Comparison of ENCODE assay signal across 7 mouse cellular contexts in genomic region chr9:106210853-106211609, GRCm38 (mm10). TPM values are rescaled to one million over a fixed set of nuclear protein-coding genes. Genes with fewer than 3 reads are reported as not detected.
A peak's percentile ranks its signal among the peaks of the same experiment; 100 is the strongest.
DNase-seq lines count a peak whose midpoint lies in the region; ATAC-seq and TF ChIP-seq lines count a peak whose summit lies in the region.

No protein-coding gene starts in this region.

- H3K9ac ChIP-seq in forebrain, embryonic 16.5 days (replicated peaks; ENCODE audit: low read depth, low read length): peak overlapping the region; percentile 22

- no peaks in the 10 kb centered on the region for H3K27me3 ChIP-seq in spleen, adult 2 months (ENCODE audit: control insufficient read depth, insufficient read depth, low read length)
- H3K27me3 ChIP-seq in forebrain, embryonic 16.5 days (replicated peaks; ENCODE audit: control insufficient read depth, insufficient read depth, low read length): no peaks in the 10 kb centered on the region
- no peaks in the 10 kb centered on the region for H3K27me3 ChIP-seq in midbrain, embryonic 10.5 days (ENCODE audit: low read depth, poor library complexity, severe bottlenecking)

- WGBS in spleen, adult 2 months: 66% methylated on average over 9 of the region's 9 CpGs
- 27% methylated on average over 9 of the region's 9 CpGs for WGBS in forebrain, embryonic 16.5 days
- 37% methylated on average over 9 of the region's 9 CpGs for WGBS in midbrain, embryonic 10.5 days

- no peak for DNase-seq in spleen, adult 2 months (ENCODE audit: low read depth in 1 of 2, low spot score in 2 of 2)
- no peak for DNase-seq in spleen, postnatal 36 days (ENCODE audit: low spot score in 2 of 2)
- DNase-seq in midbrain, embryonic 10.5 days (ENCODE audit: low spot score): peak; percentile 31
- no peak for DNase-seq in spleen, adult 12 weeks (ENCODE audit: low spot score)
- no peak for DNase-seq in urinary bladder, adult 18-20 months (ENCODE audit: low spot score in 2 of 2)

- H3K4me1 ChIP-seq in spleen, adult 2 months (ENCODE audit: control insufficient read depth, insufficient read depth, insufficient read length): peaks cover 13% of the 10 kb centered on the region
- peaks cover 10% of the 10 kb centered on the region; the same call in 1 of the 2 replicates for H3K4me1 ChIP-seq in forebrain, embryonic 16.5 days (replicated peaks; ENCODE audit: control insufficient read depth, insufficient read depth, low read length)
- H3K4me1 ChIP-seq in midbrain, embryonic 10.5 days: peaks cover 20% of the 10 kb centered on the region

- H3K27ac ChIP-seq in spleen, adult 2 months (ENCODE audit: insufficient read depth, low read length): peak overlapping the region; percentile 65
- no peak overlapping the region for H3K27ac ChIP-seq in forebrain, embryonic 16.5 days (ENCODE audit: low read length)
- peak overlapping the region; percentile 78 for H3K27ac ChIP-seq in midbrain, embryonic 10.5 days (replicated peaks)

- no peak overlapping the region for H3K4me3 ChIP-seq in spleen, adult 2 months (ENCODE audit: extremely low read depth, insufficient read depth, insufficient read length)
- no peak overlapping the region for H3K4me3 ChIP-seq in forebrain, embryonic 16.5 days (replicated peaks; ENCODE audit: low read length)
- H3K4me3 ChIP-seq in midbrain, embryonic 10.5 days: peak overlapping the region; percentile 43

- peak overlapping the region; percentile 39; the same call in 1 of the 2 replicates for H3K4me2 ChIP-seq in forebrain, embryonic 16.5 days (ENCODE audit: low read length)

- no peak; the same call in 1 of the 2 replicates for ATAC-seq in forebrain, embryonic 16.5 days
- no peak for ATAC-seq in cerebellum, adult (ENCODE audit: insufficient number of reproducible peaks, low FRiP score, low TSS enrichment)

- peaks cover 37% of the 10 kb centered on the region for H3K36me3 ChIP-seq in spleen, adult 2 months (ENCODE audit: control insufficient read depth, insufficient read depth, low read length)
- H3K36me3 ChIP-seq in forebrain, embryonic 16.5 days (ENCODE audit: control insufficient read depth, insufficient read depth): peaks cover 17% of the 10 kb centered on the region
- peaks cover 56% of the 10 kb centered on the region for H3K36me3 ChIP-seq in midbrain, embryonic 10.5 days

- H3K9me3 ChIP-seq in forebrain, embryonic 16.5 days (ENCODE audit: control insufficient read depth, low read length): no peaks in the 10 kb centered on the region
- H3K9me3 ChIP-seq in midbrain, embryonic 10.5 days (replicated peaks): no peaks in the 10 kb centered on the region

- no peak for TF ChIP-seq POLR2A in spleen, adult 2 months (IDR thresholded peaks at IDR 0.05; ENCODE audit: low read depth, low read length)

- no peak for TF ChIP-seq CTCF in spleen, adult 2 months (IDR thresholded peaks at IDR 0.05; ENCODE audit: extremely low read depth, insufficient read depth, insufficient read length, insufficient replicate concordance)

RNA-seq across cellular contexts. Expression of gene Twf2, which starts 8.1 kb away (rescaled TPM):
- polyA plus RNA-seq in spleen, adult 2 months (2012; rRNA removed): 90.9 and 93.3 TPM in 2 replicates
- 56.6 and 58.7 TPM in 2 replicates for polyA plus RNA-seq in forebrain, embryonic 16.5 days (2015; fragmentation: Nextera tagmentation; extraction: Ambion mirVana)
- 69.7 and 74.8 TPM in 2 replicates for polyA plus RNA-seq in midbrain, embryonic 10.5 days (2016; fragmentation: Nextera tagmentation; extraction: Ambion mirVana)

RNA-seq across cellular contexts. Expression of gene Tlr9, which starts 11.4 kb away (rescaled TPM):
- 65.3 and 90.7 TPM in 2 replicates for polyA plus RNA-seq in spleen, adult 2 months (2012; rRNA removed)
- not detected in 2 replicates for polyA plus RNA-seq in forebrain, embryonic 16.5 days (2015; fragmentation: Nextera tagmentation; extraction: Ambion mirVana)
- 0.05 TPM in 1 of 2 replicates, not detected in the other for polyA plus RNA-seq in midbrain, embryonic 10.5 days (2016; fragmentation: Nextera tagmentation; extraction: Ambion mirVana)

RNA-seq across cellular contexts. Expression of gene Ppm1m, which starts 11.5 kb away (rescaled TPM):
- polyA plus RNA-seq in spleen, adult 2 months (2012; rRNA removed): 87.4 and 95.8 TPM in 2 replicates
- polyA plus RNA-seq in forebrain, embryonic 16.5 days (2015; fragmentation: Nextera tagmentation; extraction: Ambion mirVana): 14.0 and 14.7 TPM in 2 replicates
- 46.2 and 52.1 TPM in 2 replicates for polyA plus RNA-seq in midbrain, embryonic 10.5 days (2016; fragmentation: Nextera tagmentation; extraction: Ambion mirVana)

RNA-seq across cellular contexts. Expression of gene Alas1, which starts 37.4 kb away (rescaled TPM):
- polyA plus RNA-seq in spleen, adult 2 months (2012; rRNA removed): 29.6 and 39.5 TPM in 2 replicates
- polyA plus RNA-seq in forebrain, embryonic 16.5 days (2015; fragmentation: Nextera tagmentation; extraction: Ambion mirVana): 101 and 109 TPM in 2 replicates
- 71.1 and 82.7 TPM in 2 replicates for polyA plus RNA-seq in midbrain, embryonic 10.5 days (2016; fragmentation: Nextera tagmentation; extraction: Ambion mirVana)

RNA-seq across cellular contexts. Expression of gene Wdr82, which starts 40.3 kb away (rescaled TPM):
- polyA plus RNA-seq in spleen, adult 2 months (2012; rRNA removed): 41.3 and 53.3 TPM in 2 replicates
- polyA plus RNA-seq in forebrain, embryonic 16.5 days (2015; fragmentation: Nextera tagmentation; extraction: Ambion mirVana): 37.3 and 41.6 TPM in 2 replicates
- polyA plus RNA-seq in midbrain, embryonic 10.5 days (2016; fragmentation: Nextera tagmentation; extraction: Ambion mirVana): 23.4 and 29.3 TPM in 2 replicates

Comparison
In these comparisons a context has a peak if more than half of its experiments do, and no peak if none do; other contexts are left out.
1. RNA of gene Tlr9, which starts 11.4 kb away (polyA plus RNA-seq): 65.3 to 90.7 TPM in spleen, adult 2 months; 0.05 TPM in midbrain, embryonic 10.5 days and not detected in forebrain, embryonic 16.5 days; every median in the first group is over 10 times any median in the second.